Mouse (Mus musculus) kidney, postnatal 4 days (tissue): Measurements from ENCODE around the gene I830077J02Rik.

Experiments
- DNase-seq, 2 experiments: peaks; one replicate each; pipeline ENCODE4 v3.0.0; 2021; ENCODE audit warnings: mixed read lengths in 2 of 2

Gene I830077J02Rik

GRCm38 (mm10) chr3:105892572-105893495 lies 39.6 kb downstream of the I830077J02Rik start:
- peak in 1 of 2 experiments; percentile 27 for DNase-seq

DNA sequence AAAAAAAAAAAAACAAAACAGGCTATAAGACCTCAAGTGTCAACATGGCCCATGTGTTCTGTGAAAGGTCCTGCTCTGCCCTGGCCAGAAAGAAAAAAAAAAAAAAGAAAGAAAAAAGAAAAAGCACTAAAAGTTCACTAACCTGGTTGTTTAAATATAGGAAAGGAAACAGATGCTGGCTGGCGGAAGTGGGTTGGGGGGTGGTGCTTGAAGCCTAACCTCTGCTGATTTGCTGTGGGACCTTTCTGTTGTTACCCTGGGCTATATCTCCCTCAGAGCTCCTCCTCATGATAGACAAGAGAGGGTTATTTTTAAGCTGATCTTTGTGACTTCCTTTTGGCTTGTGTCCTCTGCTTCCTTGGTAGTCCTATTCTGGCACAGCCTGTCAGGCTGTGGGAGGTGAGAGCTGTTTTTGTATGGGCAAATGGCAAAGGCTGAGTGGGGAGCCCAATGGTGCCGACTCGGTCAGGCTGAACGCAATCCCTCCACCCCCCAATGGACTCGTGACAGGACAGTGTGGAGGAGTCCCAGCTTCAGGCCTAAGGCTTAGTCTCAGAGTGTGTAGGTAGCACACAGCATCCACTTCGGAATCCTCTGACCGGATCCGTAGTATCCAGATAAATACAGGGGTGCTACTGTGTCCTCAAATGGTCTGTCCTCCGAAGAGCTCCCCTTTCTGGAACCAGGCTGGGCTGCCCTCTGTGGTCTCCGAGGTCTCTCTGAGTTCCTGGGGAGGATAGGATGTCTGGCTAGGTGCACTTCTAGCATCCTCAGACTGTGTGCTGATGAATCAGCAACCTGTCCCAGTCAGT lies 40.5 kb downstream of the I830077J02Rik start:
- peak; percentile 55 to 74 for DNase-seq

DNA sequence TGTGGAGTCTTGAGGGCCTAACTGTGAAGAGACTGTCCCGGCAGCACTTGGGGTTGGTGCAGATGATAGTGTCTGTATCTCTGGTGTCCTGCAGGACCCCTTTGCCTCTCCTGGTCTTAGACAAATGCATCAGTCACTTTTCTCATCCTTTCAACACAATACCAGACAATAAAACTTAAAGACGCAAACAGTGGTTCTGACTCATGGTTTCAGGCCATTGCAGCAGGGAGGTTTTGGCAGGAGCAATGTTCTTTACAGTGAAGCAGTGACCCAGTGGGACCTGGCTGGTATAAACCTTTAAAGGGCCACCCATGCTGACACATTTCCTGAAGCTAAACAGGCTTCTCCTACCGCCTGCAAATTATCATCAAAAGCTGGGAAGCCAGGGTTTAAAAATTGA lies 41.3 kb downstream of the I830077J02Rik start:
- no peak for DNase-seq

GRCm38 (mm10) chr3:105890220-105890619 lies 42.2 kb downstream of the I830077J02Rik start:
- no peak for DNase-seq

- no peak for DNase-seq
Measured at GRCm38 (mm10) chr3:105888961-105889360, 43.5 kb downstream of the I830077J02Rik start.

DNA sequence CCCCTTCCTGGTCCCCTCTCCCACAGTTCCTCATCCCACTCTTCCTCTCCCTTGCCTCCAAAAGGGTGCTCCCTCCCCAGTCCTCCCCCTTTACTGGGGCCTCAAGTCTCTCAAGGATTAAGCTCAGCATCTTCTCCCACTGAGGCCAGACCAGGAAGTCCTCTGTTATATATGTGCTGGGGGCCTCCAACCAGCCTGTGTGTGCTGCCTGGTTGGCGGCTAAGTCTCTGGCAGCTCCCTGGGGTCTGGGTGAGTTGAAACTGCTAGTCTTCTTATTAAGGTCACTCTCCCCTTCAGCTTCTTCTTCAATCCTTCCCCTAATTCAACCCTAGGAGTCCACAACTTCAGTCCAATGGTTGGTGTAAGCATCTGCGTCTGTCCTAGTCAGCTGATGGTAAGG lies 49.4 kb downstream of the I830077J02Rik start:
- DNase-seq = no peak

DNA sequence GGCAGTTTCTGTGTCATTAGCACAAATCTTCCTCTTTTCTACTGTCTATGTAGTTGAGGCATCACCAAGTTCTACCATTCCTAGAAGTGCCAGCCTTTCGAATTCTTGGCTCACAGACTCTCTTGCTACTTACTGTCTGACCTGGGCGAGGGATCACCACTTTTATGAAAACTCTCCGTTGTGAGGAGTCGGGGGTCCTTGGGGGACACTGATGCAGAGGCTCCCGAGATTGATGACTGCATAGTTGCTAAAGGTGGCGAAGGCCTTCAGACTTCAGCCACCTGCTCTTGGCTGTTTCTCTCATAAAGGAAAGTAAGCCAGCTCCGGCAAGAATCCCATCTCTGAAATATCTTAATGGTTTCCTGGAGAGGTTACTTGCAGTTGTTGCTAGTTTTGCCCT lies 50.4 kb downstream of the I830077J02Rik start:
- DNase-seq = no peak

DNA sequence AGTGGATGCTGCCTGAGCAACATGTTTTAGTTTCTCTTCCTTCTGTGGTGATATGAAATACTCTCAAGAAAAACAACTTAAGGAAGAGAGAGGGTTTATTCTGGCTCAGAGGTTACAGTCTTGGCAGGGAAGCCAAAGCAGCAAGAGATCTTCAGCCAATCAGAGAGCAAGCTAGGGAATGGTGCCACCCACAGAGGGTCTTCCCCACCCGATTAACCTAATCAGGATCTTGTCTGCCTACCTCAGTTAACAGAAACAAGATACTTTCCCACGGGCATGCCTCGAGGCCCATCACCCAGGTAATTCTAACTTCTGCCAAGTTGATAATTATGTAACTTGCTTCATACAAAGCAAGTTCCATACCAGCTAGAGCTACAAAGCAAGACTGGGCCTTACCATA lies 52.0 kb downstream of the I830077J02Rik start:
- no peak for DNase-seq

DNA sequence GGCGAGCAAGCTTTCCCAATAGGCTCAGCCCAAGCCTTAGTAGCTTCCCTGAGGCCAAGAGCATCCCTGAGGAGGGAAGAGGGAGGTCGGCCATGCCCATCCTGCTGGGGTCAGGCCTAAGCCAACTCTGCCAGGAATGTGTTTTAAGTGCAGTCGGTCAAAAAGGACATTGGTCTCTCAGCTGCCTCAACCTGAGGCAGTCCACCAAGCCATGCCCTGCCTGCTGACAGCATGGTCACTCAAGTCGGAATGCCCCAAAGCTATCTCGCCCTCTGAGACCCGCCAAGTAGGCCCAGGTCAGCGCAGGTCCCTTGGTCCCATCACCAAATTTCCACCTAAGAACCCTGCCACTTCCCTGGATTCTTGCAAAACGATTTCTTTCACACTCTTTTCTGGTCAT lies 53.7 kb downstream of the I830077J02Rik start:
- DNase-seq = no peak

DNA sequence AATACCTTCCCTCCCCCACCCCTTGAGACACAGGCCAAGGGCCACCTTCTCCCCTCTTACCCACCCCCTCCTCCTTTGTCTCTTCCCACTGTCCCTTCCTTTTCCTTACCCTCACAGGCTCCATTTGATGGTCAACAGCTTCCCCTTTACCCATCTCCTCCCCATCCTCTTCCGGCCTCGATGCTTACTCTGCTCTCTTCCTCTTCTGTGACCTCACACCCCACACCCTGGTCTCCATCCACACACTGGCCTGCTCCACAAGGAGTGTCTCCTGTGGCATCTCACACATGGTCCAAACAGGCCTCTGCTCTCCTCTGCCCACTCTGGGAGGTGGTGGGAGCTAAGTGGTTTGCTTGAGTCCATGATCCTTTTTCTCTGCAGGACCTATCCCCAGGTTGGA lies 54.5 kb downstream of the I830077J02Rik start:
- no peak for DNase-seq

DNA sequence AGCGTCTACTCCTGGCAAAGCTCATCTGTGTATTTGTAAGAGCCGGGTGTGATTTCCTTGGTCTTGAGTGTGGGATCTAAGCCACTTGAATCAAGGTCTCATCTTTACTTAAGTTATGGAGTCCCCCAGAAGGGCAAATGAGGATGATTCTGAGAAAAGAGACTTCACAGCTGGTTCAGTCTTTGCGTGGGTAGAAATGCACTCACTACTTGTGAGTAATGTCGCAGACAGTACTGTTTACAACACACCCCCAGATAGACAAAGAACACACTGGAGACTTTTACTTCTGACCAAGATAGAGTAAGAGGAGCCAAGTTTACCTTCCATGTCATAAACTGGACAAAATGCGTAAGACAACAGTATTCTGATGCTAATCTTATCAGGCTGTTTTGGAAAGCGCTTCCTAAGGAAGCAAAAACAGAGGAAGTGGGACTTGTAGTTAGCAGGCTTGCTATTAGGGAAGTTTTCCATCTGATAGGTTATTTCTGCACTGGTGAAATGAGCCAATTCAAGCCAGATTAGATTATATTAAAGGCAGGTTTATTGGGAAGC lies 55.1 kb downstream of the I830077J02Rik start:
- no peak for DNase-seq

- peak; percentile 35 to 55 for DNase-seq
Measured at GRCm38 (mm10) chr3:105876022-105876421, 56.4 kb downstream of the I830077J02Rik start.
